Mouse (Mus musculus) Patski (cell line): ENCODE measurements at regions not wholly inside any gene's neighbourhood (a gene's known extent, or its start where the extent isn't known, plus 50 kb on each side); places are given as distances from the start of the nearest gene placed in this dataset.

Experiments used
- ATAC-seq: fragments of 100-300 bp; one replicate; pipeline ENCODE4 v1.8.0; 2021
- CTCF ChIA-PET: fragments of 350-600 bp; sonication (Branson Sonifier 250); formaldehyde crosslinking; loops from one replicate; lab custom pipeline; 2022; ENCODE audit warnings: inconsistent platforms; lab: Charles Lee
- POLR2A ChIA-PET: fragments of 350-600 bp; sonication (Branson Sonifier 250); formaldehyde crosslinking; loops from one replicate; lab custom pipeline; 2022; ENCODE audit warnings: antibody characterized with exemption, inconsistent platforms; lab: Charles Lee
- DNase-seq: peaks from one replicate; pipeline ENCODE4 v3.0.0-alpha.2; 2011; ENCODE audit warnings: low read depth, low spot score
- H3K27me3 ChIP-seq: fragments of 371-371 bp; one replicate; pipeline ENCODE4 v1.5.1; 2021
- CTCF ChIP-seq: fragments of 100-300 bp; IDR thresholded peaks from one replicate; pipeline ENCODE4 v1.5.1; 2021
- in situ Hi-C: fragments of 300-500 bp; cut with MboI; formaldehyde crosslinking; loops from 3 replicates; pipeline ENCODE4 v1.11.1; 2018; ENCODE audit warnings: low pct_unique_long_range_greater_than_20kb, mixed read lengths

DNA sequence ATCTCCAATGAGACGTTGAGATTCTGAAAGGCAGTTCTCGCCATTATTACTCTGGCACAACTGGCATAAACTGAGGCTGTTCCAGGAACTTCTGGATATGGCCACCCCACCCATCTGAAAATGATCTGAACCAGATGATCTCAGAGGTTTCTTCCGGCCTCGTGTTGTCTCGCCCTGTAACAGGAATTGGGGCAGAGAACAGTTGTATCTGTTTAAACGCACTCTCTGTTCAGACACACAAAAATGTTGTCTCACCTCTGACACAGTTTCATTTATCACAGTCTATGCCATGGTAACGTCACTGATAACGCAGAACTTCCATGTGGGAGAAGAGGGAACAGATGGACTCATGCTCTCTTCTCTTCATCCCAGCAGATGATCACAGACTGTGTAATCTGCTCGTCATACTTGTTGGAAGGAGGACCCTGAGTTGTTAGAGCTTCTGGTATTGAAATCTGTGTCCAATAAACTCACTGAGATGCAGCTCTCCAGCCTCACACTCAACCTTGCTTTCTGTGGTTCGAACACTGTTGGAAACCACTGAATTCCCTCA lies 63.9 kb upstream of the Sv2b start:
- ATAC-seq = no peak
- ChIA-PET CTCF (no interaction called here), POLR2A (no interaction called here)
- in situ Hi-C loops = loop anchor here (10.0 kb wide), 1 partner anchor 342 kb away; no protein-coding TSS in a partner anchor
- no peak for TF ChIP-seq CTCF
- DNase-seq = no peak
- H3K27me3 ChIP-seq = no peaks in the 10 kb centered on the region

DNA sequence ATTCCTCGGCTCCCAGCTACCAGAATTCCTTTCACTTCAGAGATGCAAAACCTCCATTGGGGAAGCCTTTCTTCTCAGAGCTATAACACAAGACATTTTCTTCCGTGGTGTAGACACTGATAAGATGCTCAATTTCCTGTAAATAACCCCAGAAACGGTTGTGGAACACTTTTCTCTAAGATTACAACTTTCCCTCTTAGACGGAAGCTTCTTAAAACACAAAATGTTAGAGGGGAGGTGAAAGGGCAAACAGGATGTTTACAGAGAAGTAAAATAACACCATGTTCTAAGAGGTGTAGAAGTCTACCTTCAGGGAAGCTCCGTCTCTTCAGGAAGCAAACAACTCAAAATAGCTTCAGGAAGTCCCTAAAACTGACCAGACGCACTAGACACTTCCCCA lies 65.4 kb upstream of the Sv2b start:
- in situ Hi-C loops = loop anchor here (10.0 kb wide), 1 partner anchor 340 kb away; no protein-coding TSS in a partner anchor
- DNase-seq (no peak), ATAC-seq (no peak)
- CTCF ChIA-PET = interaction anchor here (0.9 to 1.1 kb wide), 4 partner anchors 8 to 239 kb away, joined by 3 to 5 read pairs (median 4); no protein-coding TSS in a partner anchor
- no peak for TF ChIP-seq CTCF
- POLR2A ChIA-PET = no interaction called here
- no peaks in the 10 kb centered on the region for H3K27me3 ChIP-seq

DNA sequence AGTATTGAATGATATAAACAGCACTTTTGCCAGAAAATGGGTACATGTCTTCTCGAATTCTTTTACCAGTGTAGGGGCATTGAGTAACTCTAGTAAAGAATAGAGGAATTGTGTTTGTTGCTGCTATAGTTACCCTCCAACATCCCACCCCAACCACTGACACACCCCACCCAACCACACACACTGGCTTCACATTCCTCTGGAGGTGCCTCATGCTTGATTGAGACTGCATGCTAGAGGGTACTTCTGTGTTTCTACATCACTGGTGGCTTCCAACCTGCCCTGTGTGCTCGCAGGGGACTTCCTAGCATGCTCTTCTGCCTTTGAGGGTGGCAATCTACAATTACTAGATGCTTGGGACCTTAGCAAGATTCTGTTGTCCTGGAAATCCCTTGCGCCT lies 70.5 kb upstream of the Sv2b start:
- CTCF ChIA-PET = no interaction called here
- DNase-seq = no peak
- POLR2A ChIA-PET = no interaction called here
- no peaks in the 10 kb centered on the region for H3K27me3 ChIP-seq
- in situ Hi-C loops = loop anchor here (10.0 to 25.0 kb wide), 2 partner anchors 335 to 483 kb away; no protein-coding TSS in a partner anchor
- no peak for TF ChIP-seq CTCF
- ATAC-seq = peak; percentile 57

DNA sequence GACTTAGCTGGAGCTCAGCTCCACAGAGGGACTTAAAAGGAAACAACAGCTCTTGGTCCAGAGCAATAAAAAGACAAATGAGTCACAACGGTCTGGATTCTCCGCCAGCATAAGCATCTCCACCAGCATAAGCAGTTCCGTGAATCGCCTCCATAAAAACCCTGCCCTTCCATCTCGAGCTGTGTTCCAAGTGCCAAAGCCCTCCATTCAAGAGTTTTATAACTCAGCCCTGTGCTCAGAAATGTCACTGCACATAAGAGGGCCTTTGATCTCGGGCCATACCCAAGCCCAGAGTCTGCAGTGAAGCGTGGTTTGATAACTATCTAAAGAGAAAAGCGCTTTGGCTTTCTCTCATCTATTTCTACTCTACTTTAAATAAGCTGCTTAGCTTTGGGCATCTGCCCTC lies 70.8 kb upstream of the Akap13 start:
- H3K27me3 ChIP-seq = no peaks in the 10 kb centered on the region
- ChIA-PET POLR2A (no interaction called here), CTCF (interaction anchor here (1.0 to 1.5 kb wide), 4 partner anchors 10 to 170 kb away, joined by 3 to 5 read pairs (median 4); no protein-coding TSS in a partner anchor)
- in situ Hi-C loops = loop anchor here (10.0 to 25.0 kb wide), 2 partner anchors 478 to 1010 kb away; no protein-coding TSS in a partner anchor
- no peak for ATAC-seq
- TF ChIP-seq CTCF = no peak
- DNase-seq = no peak

- no peaks in the 10 kb centered on the region for H3K27me3 ChIP-seq
- no peak for DNase-seq
- ATAC-seq = no peak
- POLR2A ChIA-PET = no interaction called here
- in situ Hi-C loops = loop anchor here (5.0 to 25.0 kb wide), 3 partner anchors 170 to 1012 kb away; no protein-coding TSS in a partner anchor
- no peak for TF ChIP-seq CTCF
- CTCF ChIA-PET = interaction anchor here (1.3 kb wide), 1 partner anchor 16 kb away, joined by 3 read pairs; no protein-coding TSS in a partner anchor
Observed at GRCm38 (mm10) chr7:75387033-75387432, 68.3 kb upstream of the Akap13 start.

DNA sequence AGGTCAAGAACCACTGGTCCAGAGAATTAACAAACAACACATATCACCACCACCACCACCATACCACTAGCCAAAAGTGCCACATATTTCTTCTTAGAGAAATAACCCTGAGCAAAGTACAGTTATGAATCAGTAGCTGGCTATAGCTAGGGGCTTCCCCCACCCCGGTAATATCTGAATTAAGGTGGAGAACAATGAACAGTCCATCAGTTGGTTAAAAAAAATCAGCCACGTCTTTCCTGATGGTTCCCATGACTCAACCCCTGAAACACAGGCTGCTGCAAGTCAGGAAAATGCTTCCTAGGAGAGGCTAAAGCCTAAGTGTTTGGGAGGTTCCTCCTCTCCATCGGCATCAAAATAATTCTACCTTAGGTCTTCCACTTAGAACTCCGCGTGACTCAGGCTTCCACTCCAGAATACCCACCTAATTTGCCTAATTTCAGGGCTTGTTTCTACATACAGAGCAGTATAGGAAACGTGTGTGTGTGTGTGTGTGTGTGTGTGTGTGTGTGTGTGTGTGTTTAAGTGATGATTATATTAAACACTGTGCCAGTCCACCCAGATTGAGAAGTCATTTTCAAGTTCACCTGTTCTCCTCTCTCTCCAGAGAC lies 67.4 kb upstream of the Akap13 start:
- no peaks in the 10 kb centered on the region for H3K27me3 ChIP-seq
- ATAC-seq (peak; percentile 35), DNase-seq (no peak)
- CTCF ChIA-PET = interaction anchor here (1.1 kb wide), 1 partner anchor 44 kb away, joined by 3 read pairs; no protein-coding TSS in a partner anchor
- no peak for TF ChIP-seq CTCF
- POLR2A ChIA-PET = no interaction called here
- in situ Hi-C loops = loop anchor here (5.0 to 25.0 kb wide), 3 partner anchors 169 to 1013 kb away; no protein-coding TSS in a partner anchor

GRCm38 (mm10) chr7:75390162-75390561 lies 65.2 kb upstream of the Akap13 start:
- H3K27me3 ChIP-seq = no peaks in the 10 kb centered on the region
- TF ChIP-seq CTCF = no peak
- no peak for DNase-seq
- in situ Hi-C loops = loop anchor here (25.0 kb wide), 1 partner anchor 472 kb away; no protein-coding TSS in a partner anchor
- ChIA-PET POLR2A (no interaction called here), CTCF (no interaction called here)
- ATAC-seq = no peak

DNA sequence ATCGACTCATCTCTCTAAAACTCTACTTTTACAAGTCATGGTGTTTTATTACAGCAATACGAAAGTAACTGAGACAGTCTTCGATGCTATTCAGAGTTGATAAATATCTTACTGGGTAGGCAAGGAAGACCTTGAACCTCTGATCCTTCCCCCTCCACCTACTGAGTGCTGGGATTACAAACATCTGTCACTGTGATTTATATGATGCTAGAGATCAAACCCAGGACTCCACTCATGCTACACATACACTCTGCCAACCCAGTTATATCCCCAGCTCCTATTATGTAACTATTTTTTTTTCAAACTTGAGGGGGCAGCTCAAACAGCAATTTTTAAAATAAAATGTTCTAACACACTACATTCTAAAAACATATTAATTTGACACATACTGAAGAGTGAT lies 62.6 kb upstream of the Akap13 start:
- TF ChIP-seq CTCF = no peak
- no peak for ATAC-seq
- in situ Hi-C loops = loop anchor here (25.0 kb wide), 1 partner anchor 470 kb away; no protein-coding TSS in a partner anchor
- CTCF ChIA-PET = interaction anchor here (1.0 kb wide), 1 partner anchor 11 kb away, joined by 3 read pairs; no protein-coding TSS in a partner anchor
- H3K27me3 ChIP-seq = no peaks in the 10 kb centered on the region
- no peak for DNase-seq
- POLR2A ChIA-PET = no interaction called here

- TF ChIP-seq CTCF = no peak
- ChIA-PET POLR2A (no interaction called here), CTCF (interaction anchor here (1.0 to 1.6 kb wide), 2 partner anchors 9 to 12 kb away, joined by 3 to 4 read pairs; no protein-coding TSS in a partner anchor)
- no peak for DNase-seq
- in situ Hi-C loops = loop anchor here (25.0 kb wide), 1 partner anchor 469 kb away; no protein-coding TSS in a partner anchor
- no peaks in the 10 kb centered on the region for H3K27me3 ChIP-seq
- peak; percentile 73 for ATAC-seq
Observed at GRCm38 (mm10) chr7:75393466-75393865, 61.9 kb upstream of the Akap13 start.

- no peak for DNase-seq
- ChIA-PET POLR2A (interaction anchor here (0.6 to 1.7 kb wide), 2 partner anchors 19 to 77 kb away, joined by 3 to 4 read pairs; no protein-coding TSS in a partner anchor), CTCF (interaction anchor here (1.0 to 1.6 kb wide), 3 partner anchors 10 to 161 kb away, joined by 3 to 4 read pairs (median 4); no protein-coding TSS in a partner anchor)
- H3K27me3 ChIP-seq = no peaks in the 10 kb centered on the region
- in situ Hi-C loops = loop anchor here (25.0 kb wide), 1 partner anchor 467 kb away; no protein-coding TSS in a partner anchor
- ATAC-seq = no peak
- no peak for TF ChIP-seq CTCF
Observed at GRCm38 (mm10) chr7:75394866-75395580, 60.3 kb upstream of the Akap13 start.
